Mouse (Mus musculus) stomach, embryonic 14.5 days (tissue): ENCODE data around the gene Slc25a12. TPM values are rescaled to one million over a fixed set of nuclear protein-coding genes. Genes with fewer than 3 reads are reported as not detected.

Experiments used
- ATAC-seq: fragments of 200-750 bp; cut with Nextera tagmentation; 2 replicates; pipeline ENCODE4 v1.8.0; 2017; ENCODE audit warnings: low read depth, moderate TSS enrichment; ENCODE audit not compliant: insufficient number of reproducible peaks, insufficient read depth, low FRiP score
- H3K27ac ChIP-seq: fragments of 300-500 bp; sonication (generic); 2 replicates; pipeline ENCODE4 v1.5.1; 2014; ENCODE audit warnings: mild to moderate bottlenecking, low read length, moderate library complexity, mixed read lengths
- H3K27me3 ChIP-seq: fragments of 300-500 bp; sonication (generic); 2 replicates; pipeline ENCODE4 v1.6.1; 2014; ENCODE audit warnings: low read length, control low read depth, mixed read lengths; ENCODE audit not compliant: control insufficient read depth, insufficient read depth
- H3K36me3 ChIP-seq: fragments of 300-500 bp; sonication (generic); 2 replicates; pipeline ENCODE4 v1.6.1; 2014; ENCODE audit warnings: mild to moderate bottlenecking, control low read depth, low read length, moderate library complexity, mixed read lengths; ENCODE audit not compliant: control insufficient read depth, insufficient read depth
- H3K4me1 ChIP-seq: fragments of 300-500 bp; sonication (generic); 2 replicates; pipeline ENCODE4 v1.6.1; 2014; ENCODE audit warnings: low read length, control low read depth, mixed read lengths; ENCODE audit not compliant: control insufficient read depth, insufficient read depth
- H3K4me2 ChIP-seq: fragments of 300-500 bp; sonication (generic); replicated peaks from 2 replicates; pipeline ENCODE4 v1.6.1; 2014; ENCODE audit warnings: low read depth, low read length, control low read depth
- H3K4me3 ChIP-seq: fragments of 300-500 bp; sonication (generic); 2 replicates; pipeline ENCODE4 v1.5.1; 2014; ENCODE audit warnings: low read depth, low read length, control low read depth
- H3K9ac ChIP-seq: fragments of 300-500 bp; sonication (generic); replicated peaks from 2 replicates; pipeline ENCODE4 v1.6.1; 2014; ENCODE audit warnings: low read depth, mild to moderate bottlenecking, control low read depth, low read length, moderate library complexity, mixed read lengths
- H3K9me3 ChIP-seq: fragments of 300-500 bp; sonication (generic); 2 replicates; pipeline ENCODE4 v1.6.1; 2016; ENCODE audit warnings: low read depth, low read length, control low read depth; ENCODE audit not compliant: control insufficient read depth
- WGBS: fragments of 180-500 bp; shearing (Covaris S2); extraction: QIAGEN DNeasy Blood & Tissue Kit; methylation state at CpG from one replicate; pipeline ENCODE4 v1.1.7; 2014; 5-methylcytosine and 5-hydroxymethylcytosine counted together
- polyA plus RNA-seq: library from polyadenylated mRNA; unstranded; fragments of >200 nt; fragmentation: Nextera tagmentation; extraction: Ambion mirVana; gene quantifications from 2 replicates; pipeline ENCODE4 v1.2.1, GENCODE M21; 2014

Slc25a12 gene
- polyA plus RNA-seq, 1 experiment from 2014 or later, result 35.8 TPM

DNA sequence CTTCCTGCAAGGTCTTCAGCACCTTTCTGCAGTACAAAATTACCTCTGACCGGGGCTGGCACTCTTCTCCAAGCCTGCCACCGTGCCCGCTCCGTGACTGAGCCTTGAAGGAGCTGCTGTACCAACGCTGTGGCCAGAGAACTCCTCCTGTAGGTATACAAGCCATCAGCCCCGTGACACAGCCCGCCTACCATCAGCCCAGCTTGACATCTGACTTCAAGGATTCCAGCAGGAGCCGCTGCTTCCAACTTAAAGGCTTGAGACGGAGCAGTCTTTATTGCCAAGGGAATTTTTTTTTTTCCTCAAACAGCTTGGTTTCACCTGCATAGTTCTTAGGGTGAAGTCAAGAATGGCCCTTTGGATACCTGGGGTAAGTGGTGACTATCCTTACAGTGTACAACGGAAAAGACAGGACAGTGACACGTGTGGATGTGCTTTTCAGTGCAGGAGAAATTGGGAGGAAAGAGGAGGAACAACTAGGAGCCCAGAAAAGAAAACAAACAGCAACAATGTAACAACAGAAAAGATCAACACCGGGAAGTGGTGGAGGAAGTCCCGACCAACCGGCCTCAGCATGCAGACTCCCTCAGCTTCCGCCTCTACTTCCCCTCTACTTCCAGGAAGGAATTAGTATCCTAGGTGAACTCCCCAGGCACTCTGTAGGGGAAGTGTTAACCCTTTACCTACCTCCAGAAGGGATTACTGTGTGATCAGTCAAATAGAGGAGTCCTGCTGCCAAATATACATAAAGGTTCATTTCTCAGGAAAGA lies 39.0 kb downstream of the Slc25a12 start:
- Histone ChIP-seq H3K4me2 (no peak overlapping the region), H3K27me3 (no peaks in the 10 kb centered on the region), H3K27ac (no peak overlapping the region), H3K9me3 (no peaks in the 10 kb centered on the region), H3K4me1 (no peaks in the 10 kb centered on the region), H3K4me3 (no peak overlapping the region), H3K36me3 (no peaks in the 10 kb centered on the region; the same call in 1 of the 2 replicates), H3K9ac (no peak overlapping the region)
- WGBS, result 57% methylated on average over 15 of the region's 15 CpGs
- no peak for ATAC-seq

DNA sequence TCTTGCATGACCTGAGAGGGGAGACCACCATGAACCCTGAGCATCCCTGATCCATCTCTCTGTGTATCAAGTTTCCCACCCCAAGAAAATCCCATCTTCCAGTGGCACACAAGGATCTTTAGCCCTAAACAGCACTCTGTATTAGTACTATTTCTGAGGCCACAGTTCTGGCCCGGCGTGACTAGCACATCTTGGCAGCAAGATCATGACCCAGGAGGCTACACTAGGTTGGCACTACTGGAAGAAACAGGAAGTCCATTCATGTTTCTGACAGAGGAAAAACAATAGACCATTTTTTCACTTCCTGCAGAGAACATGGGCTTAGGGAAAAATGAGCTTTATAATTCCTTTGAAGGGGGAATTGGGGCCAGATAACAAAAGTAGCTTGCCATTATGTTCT lies 39.8 kb downstream of the Slc25a12 start:
- ATAC-seq, result no peak
- H3K9me3 ChIP-seq, result no peaks in the 10 kb centered on the region
- no peak overlapping the region for H3K4me3 ChIP-seq
- H3K4me1 ChIP-seq, result no peaks in the 10 kb centered on the region
- no peak overlapping the region for H3K9ac ChIP-seq
- WGBS, result 79% methylated on average over 2 of the region's 2 CpGs
- H3K36me3 ChIP-seq, result no peaks in the 10 kb centered on the region; the same call in 1 of the 2 replicates
- no peaks in the 10 kb centered on the region for H3K27me3 ChIP-seq
- H3K27ac ChIP-seq, result no peak overlapping the region
- no peak overlapping the region for H3K4me2 ChIP-seq

DNA sequence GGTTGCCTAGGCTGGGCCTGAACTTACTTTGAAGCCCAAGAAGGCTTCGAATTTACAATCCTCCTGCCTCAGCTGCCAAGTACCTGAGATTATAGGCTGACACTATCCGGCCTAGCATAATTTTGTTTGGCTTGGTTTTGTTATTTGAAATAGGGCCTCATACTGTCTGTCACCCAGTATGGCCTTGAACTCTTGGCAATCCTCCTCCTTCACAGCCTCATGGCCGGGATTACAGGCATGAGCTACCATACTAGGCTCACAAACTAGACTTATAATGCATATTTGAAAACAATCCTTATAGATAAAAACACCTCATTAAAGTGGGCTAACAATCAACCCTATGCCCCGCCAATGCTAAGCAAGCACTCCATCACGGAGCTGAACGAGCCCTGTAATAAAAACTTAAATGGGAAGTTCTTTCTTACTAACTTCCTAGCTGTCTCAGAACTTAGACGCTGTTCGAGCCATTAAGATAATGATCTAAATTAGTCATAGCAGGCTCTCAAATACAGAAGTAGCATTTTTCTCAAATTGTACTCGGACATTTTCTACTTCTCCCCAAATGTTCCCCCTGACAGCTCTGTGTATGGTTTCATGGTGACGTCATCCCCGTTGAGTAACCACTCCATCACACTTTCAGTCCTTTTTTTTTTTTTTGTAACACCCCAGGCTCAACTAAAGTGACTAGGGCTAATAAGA lies 40.6 kb downstream of the Slc25a12 start:
- Histone ChIP-seq H3K36me3 (no peaks in the 10 kb centered on the region; the same call in 1 of the 2 replicates), H3K4me3 (no peak overlapping the region), H3K9ac (no peak overlapping the region), H3K4me2 (no peak overlapping the region), H3K4me1 (no peaks in the 10 kb centered on the region), H3K9me3 (no peaks in the 10 kb centered on the region), H3K27me3 (no peaks in the 10 kb centered on the region), H3K27ac (no peak overlapping the region)
- no peak for ATAC-seq
- 79% methylated on average over 11 of the region's 11 CpGs for WGBS

DNA sequence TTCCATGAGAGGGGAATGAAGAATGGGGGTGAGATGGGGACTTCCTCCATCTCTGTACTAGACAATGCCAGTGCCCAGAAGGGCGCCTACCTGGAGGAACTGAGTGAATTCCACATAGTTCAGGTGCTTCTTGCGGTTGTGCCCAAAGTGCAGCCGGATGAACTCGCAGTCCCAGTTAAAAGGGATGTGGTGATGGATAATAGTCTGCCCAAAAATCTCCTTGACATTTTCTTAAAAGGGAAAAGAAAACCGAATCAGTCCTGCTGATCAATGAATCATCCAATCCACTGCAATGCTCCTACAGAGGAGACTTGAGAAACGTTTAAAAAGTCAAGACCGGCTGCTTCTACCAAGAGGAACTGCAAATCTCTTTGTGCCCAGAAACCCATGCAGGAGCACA lies 43.7 kb downstream of the Slc25a12 start:
- no peak overlapping the region for H3K27ac ChIP-seq
- WGBS, result 80% methylated on average over 7 of the region's 7 CpGs
- no peak overlapping the region for H3K4me2 ChIP-seq
- H3K4me1 ChIP-seq, result no peaks in the 10 kb centered on the region
- no peak overlapping the region for H3K9ac ChIP-seq
- ATAC-seq, result no peak
- no peaks in the 10 kb centered on the region for H3K27me3 ChIP-seq
- H3K4me3 ChIP-seq, result no peak overlapping the region
- H3K36me3 ChIP-seq, result peaks cover 2% of the 10 kb centered on the region
- no peaks in the 10 kb centered on the region for H3K9me3 ChIP-seq

DNA sequence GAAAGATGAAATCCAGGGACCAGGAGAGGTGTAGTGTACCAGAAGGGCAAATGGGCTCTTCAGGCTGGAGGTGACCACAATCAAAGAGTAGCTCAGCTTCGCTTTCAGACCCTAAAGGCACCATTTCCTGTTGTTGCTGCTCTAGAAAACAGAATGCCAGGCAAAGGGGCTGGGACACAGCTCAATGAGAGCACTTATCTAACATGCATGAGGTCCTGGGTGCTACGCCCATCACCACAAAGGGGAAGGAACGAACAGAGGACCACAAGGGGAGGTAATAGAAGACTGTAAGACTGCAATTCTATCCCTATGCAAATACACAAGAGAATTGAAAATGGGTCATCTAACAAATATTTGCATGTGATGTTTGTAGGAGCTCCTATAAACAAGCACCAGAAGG lies 46.1 kb downstream of the Slc25a12 start:
- H3K4me2 ChIP-seq, result no peak overlapping the region
- no peaks in the 10 kb centered on the region for H3K27me3 ChIP-seq
- H3K4me3 ChIP-seq, result no peak overlapping the region
- ATAC-seq, result no peak
- no peaks in the 10 kb centered on the region for H3K9me3 ChIP-seq
- peaks cover 2% of the 10 kb centered on the region for H3K36me3 ChIP-seq
- WGBS, result 88% methylated on average over 3 of the region's 3 CpGs
- no peak overlapping the region for H3K9ac ChIP-seq
- no peak overlapping the region for H3K27ac ChIP-seq
- H3K4me1 ChIP-seq, result no peaks in the 10 kb centered on the region

DNA sequence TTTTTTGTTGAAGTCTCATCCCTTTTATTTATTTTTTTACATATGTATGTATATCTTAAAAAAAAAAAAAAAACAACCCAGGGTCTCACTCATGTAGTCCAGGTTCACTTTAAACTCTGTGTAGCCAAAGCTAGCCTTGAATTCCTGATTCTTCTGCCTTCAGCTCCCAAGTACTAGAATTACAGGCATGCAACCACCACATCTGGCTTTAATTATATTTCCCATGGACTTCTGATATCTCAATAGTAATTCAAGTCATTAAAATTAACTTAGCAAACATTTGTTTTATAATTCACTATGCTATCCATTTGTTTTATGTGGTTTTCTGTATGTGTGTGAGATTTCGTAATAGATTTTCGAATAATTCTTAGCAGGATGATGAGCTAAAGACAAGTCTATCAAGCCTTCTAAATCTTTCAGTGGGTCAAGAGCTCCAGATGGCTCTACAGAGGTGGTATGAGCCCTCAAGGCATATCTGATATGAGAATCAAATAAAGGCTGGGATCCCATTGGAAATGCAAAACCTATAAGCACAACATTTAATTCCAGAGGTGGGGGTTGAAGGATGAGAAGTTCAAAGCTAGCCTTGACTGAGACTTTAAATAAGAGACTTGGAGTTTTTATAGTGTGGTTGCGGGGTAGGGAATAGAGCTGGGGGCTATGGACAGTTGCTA lies 51.3 kb downstream of the Slc25a12 start:
- Histone ChIP-seq H3K4me1 (no peaks in the 10 kb centered on the region), H3K9me3 (no peaks in the 10 kb centered on the region), H3K4me2 (no peak overlapping the region), H3K4me3 (no peak overlapping the region), H3K27ac (no peak overlapping the region), H3K36me3 (peaks cover 2% of the 10 kb centered on the region), H3K9ac (no peak overlapping the region), H3K27me3 (no peaks in the 10 kb centered on the region)
- ATAC-seq, result no peak
- 96% methylated on average over 3 of the region's 3 CpGs for WGBS

DNA sequence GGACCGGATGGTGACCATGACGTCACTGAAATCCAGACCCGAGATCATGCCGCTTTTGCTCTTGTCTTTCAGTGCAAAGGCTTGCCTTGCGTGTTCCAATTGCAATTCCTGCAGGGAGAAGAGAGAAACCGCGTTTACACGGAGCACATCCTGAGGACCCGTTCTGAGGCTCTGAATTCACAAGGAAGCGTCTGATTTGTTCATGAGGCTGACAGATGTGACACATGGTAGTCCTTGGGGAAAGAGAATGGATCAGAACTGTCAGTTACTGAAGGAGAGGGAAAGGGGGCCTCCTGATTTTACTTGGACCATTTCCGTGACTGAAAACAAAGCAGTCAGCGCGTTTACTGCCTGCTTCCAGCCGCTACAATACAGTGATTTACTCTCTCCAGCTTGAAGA lies 52.5 kb downstream of the Slc25a12 start:
- 73% methylated on average over 14 of the region's 14 CpGs for WGBS

DNA sequence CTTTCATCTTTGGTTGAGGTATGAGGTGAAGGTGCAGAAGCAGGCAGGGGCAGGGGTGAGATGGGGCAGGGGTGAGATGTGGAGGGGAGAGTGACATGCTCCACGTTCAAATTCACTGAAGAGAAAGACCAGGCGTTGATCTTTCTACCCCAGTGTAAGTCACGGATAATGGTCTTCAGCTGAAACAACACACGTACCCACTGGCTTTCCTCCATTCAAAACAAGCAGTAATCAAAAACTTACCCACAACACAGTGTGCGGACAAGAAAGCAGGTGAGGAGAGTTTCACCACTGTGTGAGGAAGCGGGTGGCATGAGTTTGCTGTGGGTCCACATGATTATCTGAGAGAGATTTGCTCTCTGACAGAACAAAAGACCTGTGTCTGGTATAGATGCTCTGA lies 53.5 kb downstream of the Slc25a12 start:
- H3K4me3 ChIP-seq, result no peak overlapping the region
- no peaks in the 10 kb centered on the region for H3K4me1 ChIP-seq
- H3K27ac ChIP-seq, result no peak overlapping the region
- H3K9ac ChIP-seq, result no peak overlapping the region
- peaks cover 3% of the 10 kb centered on the region for H3K36me3 ChIP-seq
- H3K4me2 ChIP-seq, result no peak overlapping the region
- no peaks in the 10 kb centered on the region for H3K9me3 ChIP-seq
- H3K27me3 ChIP-seq, result no peaks in the 10 kb centered on the region
- ATAC-seq, result no peak
- WGBS, result 70% methylated on average over 6 of the region's 6 CpGs

More for the DNA sequence above, 52.5 kb downstream of the Slc25a12 start:
- no peak for ATAC-seq
- Histone ChIP-seq H3K9me3 (no peaks in the 10 kb centered on the region), H3K36me3 (peaks cover 3% of the 10 kb centered on the region), H3K27me3 (no peaks in the 10 kb centered on the region), H3K9ac (no peak overlapping the region), H3K4me2 (no peak overlapping the region), H3K4me1 (no peaks in the 10 kb centered on the region), H3K4me3 (no peak overlapping the region), H3K27ac (no peak overlapping the region)
